Mouse (Mus musculus) hindbrain, embryonic 16.5 days (tissue): ENCODE measurements around the gene Cfl2. TPM values are rescaled to one million over a fixed set of nuclear protein-coding genes. Genes with fewer than 3 reads are reported as not detected.

ENCODE experiments used
- ATAC-seq: fragments of 200-750 bp; cut with Nextera tagmentation; 2 replicates; pipeline ENCODE4 v1.8.0; 2017; ENCODE audit warnings: moderate TSS enrichment, moderate library complexity
- H3K27ac ChIP-seq: fragments of 300-500 bp; sonication (generic); 2 replicates; pipeline ENCODE4 v1.5.1; 2014; ENCODE audit warnings: low read depth, mild to moderate bottlenecking, control low read depth, low read length, moderate library complexity
- H3K27me3 ChIP-seq: fragments of 300-500 bp; sonication (generic); replicated peaks from 2 replicates; pipeline ENCODE4 v1.6.1; 2014; ENCODE audit warnings: low read length; ENCODE audit not compliant: control insufficient read depth, insufficient read depth
- H3K36me3 ChIP-seq: fragments of 300-500 bp; sonication (generic); 2 replicates; pipeline ENCODE4 v1.6.1; 2014; ENCODE audit warnings: mild to moderate bottlenecking, low read length, moderate library complexity, mixed read lengths; ENCODE audit not compliant: control insufficient read depth, insufficient read depth
- H3K4me1 ChIP-seq: fragments of 300-500 bp; sonication (generic); 2 replicates; pipeline ENCODE4 v1.6.1; 2014; ENCODE audit warnings: low read depth, low read length; ENCODE audit not compliant: control insufficient read depth, insufficient read depth
- H3K4me2 ChIP-seq: fragments of 300-500 bp; sonication (generic); 2 replicates; pipeline ENCODE4 v1.6.1; 2014; ENCODE audit warnings: mild to moderate bottlenecking, low read length, control low read depth, moderate library complexity
- H3K4me3 ChIP-seq: fragments of 300-500 bp; sonication (generic); 2 replicates; pipeline ENCODE4 v1.5.1; 2014; ENCODE audit warnings: mild to moderate bottlenecking, low read length, control low read depth, moderate library complexity
- H3K9ac ChIP-seq: fragments of 300-500 bp; sonication (generic); 2 replicates; pipeline ENCODE4 v1.6.1; 2014; ENCODE audit warnings: low read depth, mild to moderate bottlenecking, control low read depth, low read length, moderate library complexity
- H3K9me3 ChIP-seq: fragments of 300-500 bp; sonication (generic); 2 replicates; pipeline ENCODE4 v1.6.1; 2014; ENCODE audit warnings: mild to moderate bottlenecking, low read length, moderate library complexity; ENCODE audit not compliant: control insufficient read depth
- WGBS: fragments of 180-500 bp; shearing (Covaris S2); extraction: QIAGEN DNeasy Blood & Tissue Kit; methylation state at CpG from one replicate; pipeline ENCODE4 v1.1.7; 2014; 5-methylcytosine and 5-hydroxymethylcytosine counted together
- polyA plus RNA-seq: library from polyadenylated mRNA; unstranded; fragments of >200 nt; fragmentation: Nextera tagmentation; extraction: Ambion mirVana; gene quantifications from 2 replicates; pipeline ENCODE4 v1.2.1, GENCODE M21; 2015

The Cfl2 gene
- polyA plus RNA-seq, 1 experiment from 2014 or later: 317 TPM

GRCm38 (mm10) chr12:54819181-54819935 lies 43.3 kb downstream of the Cfl2 start:
- Histone ChIP-seq H3K4me1 (no peaks in the 10 kb centered on the region), H3K9ac (no peak overlapping the region), H3K4me3 (no peak overlapping the region), H3K27ac (no peak overlapping the region), H3K27me3 (no peaks in the 10 kb centered on the region), H3K4me2 (no peak overlapping the region), H3K9me3 (no peaks in the 10 kb centered on the region), H3K36me3 (no peaks in the 10 kb centered on the region)
- 77% methylated on average over 6 of the region's 6 CpGs for WGBS
- ATAC-seq: no peak

- Histone ChIP-seq H3K4me2 (no peak overlapping the region), H3K9ac (no peak overlapping the region), H3K27ac (no peak overlapping the region), H3K4me1 (no peaks in the 10 kb centered on the region), H3K36me3 (no peaks in the 10 kb centered on the region), H3K27me3 (no peaks in the 10 kb centered on the region), H3K9me3 (no peaks in the 10 kb centered on the region), H3K4me3 (no peak overlapping the region)
- WGBS: 81% methylated on average over 2 of the region's 2 CpGs
- ATAC-seq: no peak
These were observed 52.5 kb downstream of the Cfl2 start for GRCm38 (mm10) chr12:54810142-54810541.

Other genes starting within 250 kb of the Cfl2 start
- 198 and 213 TPM in 2 replicates for gene Sptssa, start 206.3 kb downstream of the Cfl2 start, polyA plus RNA-seq
- gene Eapp, start 167.0 kb downstream of the Cfl2 start, polyA plus RNA-seq: 73.4 and 81.1 TPM in 2 replicates
- gene Snx6, start 67.2 kb downstream of the Cfl2 start, polyA plus RNA-seq: 132 and 144 TPM in 2 replicates
- gene Gm20403, start 123.7 kb upstream of the Cfl2 start, polyA plus RNA-seq: not detected in 2 replicates
- gene Baz1a, start 151.5 kb upstream of the Cfl2 start, polyA plus RNA-seq: 5.6 and 6.5 TPM in 2 replicates
- 31.9 and 33.0 TPM in 2 replicates for gene 2700097O09Rik, start 217.2 kb upstream of the Cfl2 start, polyA plus RNA-seq
- gene Srp54a, start 217.4 kb upstream of the Cfl2 start, polyA plus RNA-seq: 186 and 190 TPM in 2 replicates